Mouse (Mus musculus): ENCODE results near the gene B3galt4. TPM values are rescaled to one million over a fixed set of nuclear protein-coding genes. Genes with fewer than 3 reads are reported as not detected.
"Not testable (repeated sequence)": the region's sequence is repeated elsewhere in the genome, so short reads cannot be mapped to it uniquely, and the experiment has no call there.

The B3galt4 gene
- total RNA-seq, 2 experiments from 2014 or later: 5.9 to 6.5 TPM

DNA sequence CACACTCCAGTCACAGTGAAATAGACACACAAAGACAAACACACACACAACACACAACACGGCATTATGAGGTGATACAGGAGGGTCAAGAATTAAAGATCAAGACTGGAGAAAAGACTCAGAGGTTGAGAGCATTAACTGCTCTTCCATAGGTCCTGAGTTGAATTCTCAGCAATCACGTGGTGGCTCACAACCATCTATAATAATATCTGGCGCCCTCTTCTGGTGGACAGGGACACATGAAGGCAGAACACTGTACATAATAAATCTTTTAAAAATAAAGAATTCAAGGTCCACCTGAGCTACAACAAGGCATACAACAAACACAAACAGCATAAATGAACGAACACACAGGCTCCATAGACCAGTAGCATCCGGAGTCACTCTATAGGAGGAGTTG lies 17.6 kb upstream of the B3galt4 start:
- no peak for DNase-seq (ENCODE audit: low spot score in 2 of 2)

DNA sequence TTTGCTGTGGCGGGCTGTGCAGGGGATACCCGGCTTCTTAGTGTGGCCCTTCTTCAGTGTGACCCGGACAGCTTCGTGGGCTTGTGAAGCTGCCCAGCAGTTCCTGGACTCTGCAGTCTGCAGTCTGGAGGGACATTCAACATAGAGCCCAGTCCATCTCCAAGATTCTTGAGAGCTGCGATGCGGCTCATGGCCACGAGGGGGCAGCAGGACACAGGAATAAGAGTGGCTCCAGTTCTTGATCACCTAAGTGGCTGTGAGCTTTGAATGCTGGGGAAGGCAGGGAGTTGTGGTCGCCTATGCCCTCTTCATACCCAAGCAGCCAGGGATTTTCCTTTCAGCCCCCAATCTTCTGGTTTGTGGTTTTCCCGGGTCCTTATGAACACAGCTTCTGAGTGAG lies 17.2 kb upstream of the B3galt4 start:
- peak; percentile 65 to 70 for DNase-seq (ENCODE audit: low spot score in 2 of 2)

DNA sequence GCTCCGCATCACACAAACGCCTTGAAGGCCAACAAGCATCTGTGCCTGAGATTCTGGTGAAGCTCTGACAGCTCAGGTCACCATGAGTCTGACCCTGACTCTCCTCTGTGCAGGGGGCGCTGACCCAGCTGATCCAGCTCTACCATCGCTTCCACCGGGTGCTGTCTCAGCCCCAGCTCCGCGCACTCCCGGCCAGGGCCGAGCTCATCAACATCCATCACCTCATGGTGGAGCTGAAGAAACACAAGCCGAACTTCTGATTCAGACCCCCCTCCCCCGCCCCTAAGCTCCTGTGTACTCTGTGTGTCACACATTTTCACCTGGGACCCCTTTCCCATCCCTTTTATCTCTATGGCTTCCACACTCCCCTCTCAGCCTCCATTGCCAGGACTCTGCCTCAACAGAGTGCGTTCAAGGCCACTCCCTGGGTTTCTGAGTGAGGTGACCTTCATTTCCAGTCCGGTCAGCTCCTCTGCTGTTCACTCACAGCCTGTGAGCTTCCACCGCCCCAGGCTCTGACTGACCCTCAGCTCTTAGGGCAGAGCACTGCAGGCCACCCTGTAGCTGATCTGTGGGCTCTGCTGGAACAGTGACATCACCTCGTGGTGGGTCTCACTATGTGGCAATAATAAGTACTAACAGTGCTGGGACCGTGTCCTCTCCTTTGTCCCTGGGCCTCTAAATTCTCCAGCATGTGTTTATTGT lies 14.7 kb upstream of the B3galt4 start:
- DNase-seq (ENCODE audit: low spot score in 2 of 2): no peak

DNA sequence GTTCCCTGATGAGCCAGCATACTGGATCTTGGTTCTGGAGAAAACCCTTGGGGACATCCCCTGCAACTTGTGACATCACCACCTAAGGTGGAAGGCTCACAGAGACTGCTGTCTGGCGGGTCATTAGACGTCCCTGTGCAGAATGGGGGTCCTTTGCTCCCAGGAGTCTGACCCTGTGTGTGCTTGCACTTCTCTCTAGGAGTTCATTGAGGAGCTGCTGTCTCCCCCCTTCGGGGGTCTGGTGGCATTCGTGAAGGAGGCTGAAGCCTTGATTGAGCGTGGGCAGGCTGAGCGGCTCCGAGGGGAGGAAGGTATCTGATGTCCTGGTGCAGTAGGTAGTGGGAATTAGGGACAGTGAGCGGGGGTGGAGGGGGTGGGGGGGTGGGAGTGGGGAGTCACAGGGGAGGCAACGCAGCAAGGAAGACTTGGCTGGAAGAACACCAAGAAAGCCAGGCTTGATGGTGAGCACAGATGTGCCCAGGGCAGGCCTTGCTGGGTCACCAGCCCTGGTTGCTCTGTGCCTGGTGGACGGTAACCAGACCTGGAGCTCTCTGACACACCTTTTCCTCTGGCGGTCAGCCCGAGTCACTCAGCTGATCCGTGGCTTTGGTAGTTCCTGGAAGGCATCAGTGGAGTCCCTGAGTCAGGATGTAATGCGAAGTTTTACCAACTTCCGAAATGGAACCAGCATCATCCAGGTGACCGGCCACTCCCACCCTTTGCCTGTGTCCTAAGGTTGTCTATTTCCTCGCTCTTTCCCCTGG lies 14.0 kb upstream of the B3galt4 start:
- no peak for DNase-seq (ENCODE audit: low spot score in 2 of 2)

DNA sequence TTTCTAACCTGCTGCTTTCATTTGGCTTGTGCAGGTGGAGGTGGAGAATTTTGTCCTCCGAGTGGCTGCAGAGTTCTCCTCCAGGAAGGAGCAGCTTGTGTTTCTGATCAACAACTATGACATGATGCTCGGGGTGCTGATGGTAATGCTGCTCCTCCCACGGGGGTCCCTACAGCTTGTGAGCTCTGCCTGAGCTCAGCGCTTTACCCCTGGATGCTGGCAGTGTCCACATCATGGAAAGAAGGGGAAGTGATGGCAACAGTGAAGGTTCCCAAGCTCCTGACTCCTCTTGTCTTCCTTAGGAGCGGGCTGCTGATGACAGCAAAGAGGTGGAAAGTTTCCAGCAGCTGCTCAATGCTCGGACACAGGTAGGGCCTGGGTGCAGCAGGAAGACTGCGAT lies 11.6 kb upstream of the B3galt4 start:
- no peak for DNase-seq (ENCODE audit: low spot score in 2 of 2)

GRCm38 (mm10) chr17:33959948-33960347 lies 8.7 kb upstream of the B3galt4 start:
- DNase-seq (ENCODE audit: low spot score in 2 of 2): no peak

GRCm38 (mm10) chr17:33959135-33959534 lies 7.8 kb upstream of the B3galt4 start:
- no peak for DNase-seq (ENCODE audit: low spot score in 2 of 2)

DNA sequence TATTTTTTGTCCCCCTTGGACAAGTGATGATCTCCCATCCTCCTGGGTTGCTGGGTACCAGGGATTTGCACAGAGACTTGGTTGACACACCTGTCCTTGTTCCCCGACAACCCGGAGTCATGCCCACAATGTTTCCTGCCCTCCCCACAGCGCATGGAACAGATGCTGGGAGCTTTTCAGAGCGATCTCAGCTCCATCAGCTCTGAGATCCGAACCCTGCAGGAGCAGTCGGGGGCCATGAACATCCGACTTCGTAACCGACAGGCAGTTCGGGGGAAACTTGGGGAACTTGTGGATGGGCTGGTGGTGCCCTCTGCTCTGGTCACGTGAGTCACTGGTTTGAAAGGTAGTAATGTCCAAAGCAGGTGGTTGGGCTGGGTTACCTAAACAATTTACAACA lies 7.2 kb upstream of the B3galt4 start:
- DNase-seq (ENCODE audit: low spot score in 2 of 2): no peak

- DNase-seq (ENCODE audit: low spot score in 2 of 2): no peak
Measured at GRCm38 (mm10) chr17:33957493-33957892, 6.2 kb upstream of the B3galt4 start.

- no peak for DNase-seq (ENCODE audit: low spot score in 2 of 2)
Measured at GRCm38 (mm10) chr17:33956336-33956735, 5.0 kb upstream of the B3galt4 start.

DNA sequence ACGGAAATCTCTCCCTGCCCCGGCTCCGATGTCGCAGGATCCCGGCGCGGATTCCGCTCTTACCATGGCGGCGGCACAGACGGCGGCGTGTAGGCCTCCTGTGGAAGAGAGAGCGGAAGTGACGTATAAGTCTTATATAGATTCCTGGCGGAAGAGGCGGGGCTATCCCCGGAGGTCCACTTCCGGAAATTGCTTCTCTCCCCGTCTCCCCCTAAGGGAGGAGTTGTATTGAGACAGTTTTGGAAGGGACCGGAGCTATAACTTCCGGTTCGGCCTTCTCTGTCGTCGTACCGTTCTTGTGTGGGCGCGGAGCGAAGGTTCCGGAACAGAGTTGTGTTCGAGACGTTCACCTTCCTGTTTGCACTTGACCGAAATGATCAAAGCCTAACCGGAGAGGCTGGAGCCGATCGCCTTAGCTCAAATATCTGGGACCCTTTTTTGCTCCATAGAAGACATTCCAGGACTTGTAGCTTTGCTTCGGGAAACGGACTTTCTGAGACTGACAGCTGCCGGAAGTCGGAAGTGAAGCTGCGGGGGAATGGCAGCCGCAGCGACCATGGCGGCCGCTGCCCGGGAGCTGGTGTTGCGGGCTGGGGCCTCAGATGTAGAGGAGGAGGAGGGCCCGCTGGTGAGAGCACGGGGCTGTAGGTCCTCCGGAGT lies 4.4 kb upstream of the B3galt4 start, which contains the start of the genes Vps52 and Rps18:
Vps52 (plus strand) TSS at position 258 of the 660 bp plus-strand sequence.
Rps18 (minus strand) TSS at position 447 of the 660 bp plus-strand sequence.
- peak; percentile 96 for DNase-seq (ENCODE audit: low spot score in 2 of 2)

DNA sequence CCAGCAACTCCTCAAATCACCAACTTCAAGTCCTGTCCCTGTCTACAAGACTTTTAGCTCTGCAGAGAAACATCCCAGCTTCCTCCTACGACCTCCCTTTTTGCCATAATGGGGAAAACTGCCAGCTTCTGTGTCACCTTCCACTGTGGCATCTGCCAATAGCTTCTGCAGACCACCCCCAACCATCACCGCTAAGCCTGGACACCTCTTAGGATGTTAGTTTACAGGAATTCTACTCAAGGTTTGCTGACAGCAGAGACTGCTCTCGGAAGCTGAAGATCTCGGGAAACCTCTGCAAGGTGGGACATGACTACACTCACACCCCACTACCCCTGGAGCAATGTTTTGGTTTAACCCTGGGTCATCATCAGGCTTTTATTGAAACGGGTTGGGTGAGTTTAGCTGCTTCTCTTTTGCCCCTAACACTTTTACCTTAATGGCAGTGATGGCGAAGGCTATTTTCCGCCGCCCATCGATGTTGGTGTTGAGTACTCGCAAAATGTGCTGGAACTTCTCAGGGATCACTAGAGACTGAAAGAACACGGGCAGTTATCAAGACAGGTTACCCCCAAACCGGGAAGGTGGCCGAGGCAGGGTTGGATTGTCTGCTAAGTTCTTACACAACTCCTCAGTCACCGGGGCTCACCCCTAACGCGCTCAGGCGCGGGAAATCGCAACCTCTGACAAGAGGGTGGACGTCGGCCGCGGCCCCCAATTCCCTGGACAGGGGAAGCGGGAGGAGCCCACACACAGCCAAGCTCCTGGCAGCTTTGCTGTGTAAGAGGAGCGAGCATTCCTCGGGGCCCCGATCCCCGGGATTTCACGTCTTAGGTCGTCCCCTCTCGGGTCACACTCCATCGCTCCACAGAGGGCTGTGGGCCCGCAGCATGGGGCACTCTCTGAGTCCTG lies 3.6 kb upstream of the B3galt4 start:
- no peak for DNase-seq (ENCODE audit: low spot score in 2 of 2)

DNA sequence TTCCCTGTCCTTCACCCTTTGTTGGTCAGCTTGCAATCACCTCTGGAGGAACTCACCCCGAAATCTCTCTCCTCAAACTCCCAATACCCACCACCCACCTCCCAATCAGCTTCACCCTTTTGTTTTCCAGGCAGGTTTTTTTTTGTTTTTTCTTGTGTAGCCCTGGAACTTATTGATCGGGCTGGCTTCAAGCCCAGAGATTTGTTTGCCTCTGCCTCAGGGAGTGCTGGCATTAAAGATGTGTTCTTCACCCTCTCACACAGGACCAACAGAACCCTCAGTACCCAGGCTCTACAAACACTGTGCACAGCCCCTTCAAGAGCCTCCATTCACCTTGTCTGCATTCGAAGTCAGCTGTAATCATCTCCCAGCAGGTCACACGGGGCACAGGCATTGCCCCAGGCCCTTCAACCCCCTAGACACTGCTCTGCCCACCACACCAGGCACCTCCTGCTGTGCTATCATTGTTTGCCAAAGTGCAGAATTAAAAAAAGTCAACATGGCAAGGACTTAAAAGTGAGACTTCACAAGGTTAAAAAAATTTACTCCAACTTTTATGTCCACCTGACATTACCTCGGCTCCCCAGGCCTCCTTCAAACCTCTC lies 2.8 kb upstream of the B3galt4 start:
- DNase-seq (ENCODE audit: low spot score in 2 of 2): no peak

DNA sequence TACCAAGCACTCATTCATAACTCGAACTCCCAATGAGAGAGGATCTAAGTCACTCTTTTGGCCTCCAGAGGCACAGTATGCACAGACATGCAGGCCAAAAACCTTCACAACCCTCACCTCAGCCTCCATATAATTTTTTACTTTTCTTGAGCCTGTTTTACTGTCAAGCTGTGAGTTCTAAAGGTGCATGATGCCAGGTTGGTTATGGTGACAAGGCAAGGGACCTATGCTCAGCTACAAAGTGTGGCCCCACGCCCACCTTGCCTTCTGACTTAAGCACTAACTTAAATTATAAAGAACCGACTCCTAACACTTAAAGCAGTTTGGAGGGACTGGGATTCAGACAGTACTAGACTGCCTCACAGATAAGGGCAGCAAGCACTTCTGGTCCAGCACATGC lies 2.0 kb upstream of the B3galt4 start:
- DNase-seq (ENCODE audit: low spot score in 2 of 2): no peak

DNA sequence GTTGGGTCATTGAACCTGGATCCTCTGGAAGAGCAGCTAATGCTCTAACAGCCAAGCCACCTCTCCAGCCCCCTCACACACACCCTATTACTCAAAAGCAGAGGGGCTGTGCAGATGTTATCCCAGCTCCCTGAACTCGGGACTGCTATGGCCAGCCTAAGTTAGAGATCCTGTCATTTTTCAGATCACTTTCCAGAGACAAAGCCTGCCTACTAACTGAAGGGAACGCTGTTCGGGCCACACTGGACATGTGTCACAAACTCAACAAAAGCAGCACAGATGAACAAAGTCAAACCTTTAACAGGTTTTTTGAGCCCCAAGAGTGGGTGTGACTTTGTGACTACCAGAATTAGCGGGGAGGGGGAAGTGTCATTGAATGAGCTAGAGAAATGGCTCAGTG lies 1.6 kb upstream of the B3galt4 start:
- DNase-seq (ENCODE audit: low spot score in 2 of 2): no peak

DNA sequence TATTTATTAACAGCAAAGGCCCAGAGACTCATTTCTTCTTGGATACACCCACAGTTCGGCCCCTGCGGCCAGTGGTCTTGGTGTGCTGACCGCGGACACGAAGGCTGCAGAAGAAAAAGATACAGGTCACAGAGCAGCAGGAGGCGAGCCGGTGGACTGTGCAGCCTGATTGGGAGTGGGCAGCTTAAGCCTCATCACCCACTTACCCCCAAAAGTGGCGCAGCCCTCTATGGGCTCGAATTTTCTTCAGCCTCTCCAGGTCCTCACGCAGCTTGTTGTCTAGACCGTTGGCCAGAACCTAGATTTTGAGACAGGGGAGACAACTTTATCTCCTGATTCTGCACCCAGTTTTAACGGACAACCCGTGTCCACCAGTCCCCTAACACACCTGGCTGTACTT lies 727 bp upstream of the B3galt4 start:
- DNase-seq (ENCODE audit: low spot score in 2 of 2): not testable (repeated sequence)

GRCm38 (mm10) chr17:33950131-33950625 lies 1.1 kb downstream of the B3galt4 start:
- no peak for DNase-seq (ENCODE audit: low spot score in 2 of 2)

DNA sequence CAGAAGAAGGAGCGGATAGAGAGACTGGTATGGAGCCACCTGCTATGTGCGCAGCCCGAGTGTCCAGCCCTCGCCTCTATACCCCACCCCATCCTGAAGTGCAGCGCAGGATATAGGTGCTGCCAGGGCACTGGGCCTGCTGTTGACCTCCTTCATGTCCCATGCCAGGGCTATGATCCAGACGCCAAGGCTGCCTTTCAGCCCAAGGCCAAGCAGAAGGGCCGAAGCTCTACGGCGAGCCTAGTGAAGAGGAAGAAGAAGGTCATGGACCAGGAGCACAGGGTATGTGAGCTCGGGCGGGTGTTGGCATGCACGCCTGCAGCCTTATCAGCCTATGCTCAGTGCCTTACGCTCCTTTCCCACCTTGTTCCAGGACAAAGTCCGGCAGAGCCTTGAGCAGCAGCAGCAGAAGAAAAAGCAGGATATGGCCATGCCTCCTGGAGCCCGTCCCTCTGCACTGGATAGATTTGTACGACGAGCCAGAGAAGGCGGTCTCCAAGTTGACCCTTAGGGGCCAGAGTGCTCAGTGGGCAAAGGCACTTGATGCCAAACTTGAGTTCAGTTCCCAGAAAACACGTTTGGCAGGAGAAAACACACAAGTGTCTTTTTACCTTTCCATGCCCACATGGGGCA lies 2.3 kb downstream of the B3galt4 start:
- DNase-seq (ENCODE audit: low spot score in 2 of 2): no peak

- no peak for DNase-seq (ENCODE audit: low spot score in 2 of 2)
Measured at GRCm38 (mm10) chr17:33948090-33948904, 3.0 kb downstream of the B3galt4 start.

All from left cerebral cortex, adult 18-20 months (tissue).